Mouse (Mus musculus) layer of hippocampus, adult 6 months (tissue): Measurements from ENCODE around the gene C1qtnf1. TPM values are rescaled to one million over a fixed set of nuclear protein-coding genes. Genes with fewer than 3 reads are reported as not detected.

Experiments
- long read RNA-seq, 2 experiments: library from polyadenylated mRNA; unstranded; transcript quantifications; one replicate each; pipeline ENCODE4 v2.0.0; 2019 to 2020
- polyA plus RNA-seq: library from polyadenylated mRNA; unstranded; fragments of <200 nt; fragmentation: Nextera tagmentation; gene quantifications from 2 replicates; pipeline ENCODE4 v1.2.3, GENCODE M21; 2021

The C1qtnf1 gene
- polyA plus RNA-seq, result 0.58 and 0.68 TPM in 2 replicates
- long read RNA-seq, experiment 1, result 0 reads
- long read RNA-seq, experiment 2, partial matches to known transcripts, result 0 of 3 reads
- long read RNA-seq, experiment 2, other reads (novel, unspliced or antisense), result 1 of 3 reads

GRCm38 (mm10) chr11:118427986-118428385 is at the start of gene C1qtnf1:
Gene C1qtnf1 (plus strand): TSS chr11:118428203.

GRCm38 (mm10) chr11:118401760-118402280 is 26.2 kb upstream of the C1qtnf1 start, which contains the start of gene Lgals3bp:
Gene Lgals3bp (minus strand): TSS chr11:118402092.

GRCm38 (mm10) chr11:118418834-118419504 is 9.0 kb upstream of the C1qtnf1 start, which contains the start of gene Cant1:
Gene Cant1 (minus strand): TSS chr11:118419086.

GRCm38 (mm10) chr11:118476396-118477373 is 48.7 kb downstream of the C1qtnf1 start, which contains the start of gene Engase:
Gene Engase (plus strand): TSS chr11:118476829.

Other genes starting within 250 kb of the C1qtnf1 start
- 25.8 and 27.7 TPM in 2 replicates for gene Cyth1, start 179.6 kb upstream of the C1qtnf1 start, polyA plus RNA-seq
- 4.7 and 5.1 TPM in 2 replicates for gene Usp36, start 138.0 kb upstream of the C1qtnf1 start, polyA plus RNA-seq
- gene Cep295nl, start 85.7 kb upstream of the C1qtnf1 start, polyA plus RNA-seq, result 0.09 and 0.18 TPM in 2 replicates
- gene Timp2, start 72.5 kb upstream of the C1qtnf1 start, polyA plus RNA-seq, result 32.2 and 33.2 TPM in 2 replicates
- 12.9 and 29.3 TPM in 2 replicates for gene Lgals3bp, start 26.1 kb upstream of the C1qtnf1 start, polyA plus RNA-seq
- 23.9 and 26.4 TPM in 2 replicates for gene Cant1, start 9.1 kb upstream of the C1qtnf1 start, polyA plus RNA-seq
- gene Engase, start 48.6 kb downstream of the C1qtnf1 start, polyA plus RNA-seq, result 1.2 and 2.1 TPM in 2 replicates